In the genomic region with DNA sequence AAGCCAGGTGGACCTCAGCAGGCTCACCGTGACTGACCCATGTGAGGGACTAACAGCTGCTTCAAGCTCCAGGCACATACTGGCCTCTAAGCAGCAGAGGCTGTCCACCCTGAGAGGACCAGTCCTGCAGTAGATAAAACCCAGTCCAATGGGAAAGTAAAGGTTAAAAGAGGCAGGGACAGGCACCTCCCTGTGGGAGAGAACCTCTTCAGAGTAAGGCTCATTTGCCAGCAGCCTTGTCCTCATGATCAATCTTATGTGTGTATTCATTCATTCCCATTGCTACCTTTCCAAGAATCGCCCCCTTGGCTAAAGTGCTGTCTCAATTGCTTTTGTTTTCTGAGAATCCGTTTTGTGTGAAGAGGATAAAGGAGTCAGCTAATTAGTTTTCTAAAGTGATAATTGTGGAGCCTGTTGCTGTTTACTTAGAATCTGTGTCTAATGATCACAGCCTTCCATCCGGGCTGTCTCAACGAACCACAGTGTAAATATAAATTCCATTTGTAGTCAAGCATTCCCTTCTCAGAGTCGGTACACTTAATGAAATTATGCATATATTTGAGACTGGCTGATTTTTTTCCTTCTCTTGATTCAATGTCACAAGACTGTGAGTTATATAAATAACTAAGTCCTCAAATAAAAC, we compare ENCODE assay signal across 22 mouse cellular contexts.
DNase-seq lines count a peak whose midpoint lies in the region; ATAC-seq and TF ChIP-seq lines count a peak whose summit lies in the region.
"Had no signal": no experiment of that assay in that cellular context is flagged by ENCODE, and none has a peak within 500 bp of the region (broad histone marks: within the 10 kb centered on the region; RNA-seq: fewer than 3 reads in every experiment).

No protein-coding gene starts in this region.

- H3K4me1 ChIP-seq in liver, adult 2 months (ENCODE audit: control insufficient read depth, insufficient read depth, low read length): peaks cover 29% of the 10 kb centered on the region
- H3K4me1 ChIP-seq in forebrain, embryonic 12.5 days: peaks cover 7% of the 10 kb centered on the region; the same call in 1 of the 2 replicates
- H3K4me1 ChIP-seq in hindbrain, postnatal 0 days (ENCODE audit: insufficient read depth, low read length): no peaks in the 10 kb centered on the region; the same call in 1 of the 2 replicates
- H3K4me1 ChIP-seq: heart, embryonic 12.5 days; midbrain, embryonic 12.5 days had no signal

- no peak overlapping the region for H3K9ac ChIP-seq in liver, adult 2 months (ENCODE audit: low read depth, low read length)
- H3K9ac ChIP-seq in forebrain, embryonic 12.5 days: no peak overlapping the region
- no peak overlapping the region for H3K9ac ChIP-seq in hindbrain, postnatal 0 days (replicated peaks; ENCODE audit: low read length)
- H3K9ac ChIP-seq: embryonic facial prominence, embryonic 15.5 days; heart, embryonic 12.5 days; midbrain, embryonic 12.5 days had no signal

- DNase-seq in frontal cortex, postnatal 14 days (ENCODE audit: low spot score in 2 of 2): no peak
- no peak for DNase-seq in liver, adult 2 months (ENCODE audit: extremely low read depth, low read depth, low spot score)
- no peak for DNase-seq in liver
- peak; percentile 30 for DNase-seq in hindbrain, postnatal 0 days (ENCODE audit: low spot score)
- no peak for DNase-seq in right cerebral cortex, postnatal 36 days (ENCODE audit: low spot score in 2 of 2)
- DNase-seq: adrenal gland, postnatal 14 days; cerebellum, adult 11 months; cerebellum, postnatal 14 days; gastrocnemius, adult 2 months; heart, postnatal 14 days; kidney, adult 8-10 months; kidney, postnatal 36 days; thymus, postnatal 25 days had no signal

- no peak overlapping the region for H3K4me2 ChIP-seq in forebrain, embryonic 12.5 days
- H3K4me2 ChIP-seq in hindbrain, postnatal 0 days (ENCODE audit: low read depth, low read length): no peak overlapping the region
- H3K4me2 ChIP-seq: embryonic facial prominence, embryonic 15.5 days; heart, embryonic 12.5 days; midbrain, embryonic 12.5 days had no signal

- H3K27ac ChIP-seq in liver, adult 2 months (replicated peaks; ENCODE audit: insufficient read depth, low read depth, low read length): peak overlapping the region; percentile 2; the same call in 1 of the 2 replicates
- no peak overlapping the region for H3K27ac ChIP-seq in forebrain, embryonic 12.5 days
- no peak overlapping the region for H3K27ac ChIP-seq in hindbrain, postnatal 0 days
- H3K27ac ChIP-seq: embryonic facial prominence, embryonic 15.5 days; gastrocnemius, adult 2 months; midbrain, embryonic 12.5 days; stomach, postnatal 0 days had no signal

- no peak overlapping the region for H3K4me3 ChIP-seq in liver, adult 2 months (ENCODE audit: insufficient read depth, low read depth, low read length)
- H3K4me3 ChIP-seq in forebrain, embryonic 12.5 days (replicated peaks): no peak overlapping the region
- no peak overlapping the region for H3K4me3 ChIP-seq in hindbrain, postnatal 0 days (ENCODE audit: low read length)
- H3K4me3 ChIP-seq: embryonic facial prominence, embryonic 15.5 days; gastrocnemius, adult 2 months; heart, embryonic 12.5 days; midbrain, embryonic 12.5 days had no signal

- H3K79me2 ChIP-seq in liver, adult 2 months (ENCODE audit: control insufficient read depth, insufficient read depth, low read length): peaks cover 7% of the 10 kb centered on the region; the same call in 1 of the 2 replicates

- 27% methylated on average over 6 of the region's 6 CpGs for WGBS in liver, adult 2 months
- WGBS in forebrain, embryonic 12.5 days: 22% methylated on average over 6 of the region's 6 CpGs
- 40% methylated on average over 6 of the region's 6 CpGs for WGBS in hindbrain, postnatal 0 days

- peaks cover 22% of the 10 kb centered on the region for H3K36me3 ChIP-seq in liver, adult 2 months (ENCODE audit: control insufficient read depth, insufficient read depth, low read length)
- no peaks in the 10 kb centered on the region for H3K36me3 ChIP-seq in forebrain, embryonic 12.5 days (replicated peaks)
- H3K36me3 ChIP-seq in hindbrain, postnatal 0 days (ENCODE audit: insufficient read depth, low read length): no peaks in the 10 kb centered on the region
- H3K36me3 ChIP-seq: embryonic facial prominence, embryonic 15.5 days; heart, embryonic 12.5 days; midbrain, embryonic 12.5 days had no signal

- no peaks in the 10 kb centered on the region for H3K27me3 ChIP-seq in liver, adult 2 months (ENCODE audit: control insufficient read depth, insufficient read depth, low read length)
- H3K27me3 ChIP-seq in forebrain, embryonic 12.5 days: no peaks in the 10 kb centered on the region
- no peaks in the 10 kb centered on the region for H3K27me3 ChIP-seq in hindbrain, postnatal 0 days (ENCODE audit: insufficient read depth, low read length)
- H3K27me3 ChIP-seq: embryonic facial prominence, embryonic 15.5 days; heart, embryonic 12.5 days; midbrain, embryonic 12.5 days had no signal

- no peaks in the 10 kb centered on the region for H3K9me3 ChIP-seq in forebrain, embryonic 12.5 days
- H3K9me3 ChIP-seq in hindbrain, postnatal 0 days (ENCODE audit: low read length): no peaks in the 10 kb centered on the region
- H3K9me3 ChIP-seq: embryonic facial prominence, embryonic 15.5 days; heart, embryonic 12.5 days; midbrain, embryonic 12.5 days had no signal

- TF ChIP-seq CTCF in liver, adult 2 months (IDR thresholded peaks at IDR 0.05; ENCODE audit: low read depth, low read length): no peak
- TF ChIP-seq CTCF in hindbrain, postnatal 0 days (IDR thresholded peaks at IDR 0.05; ENCODE audit: low read depth): no peak

- 0 out of 2 replicates have a peak, but pooled peaks have one; percentile 28 for ATAC-seq in frontal cortex, adult (ENCODE audit: low TSS enrichment)
- ATAC-seq in forebrain, embryonic 12.5 days (ENCODE audit: low FRiP score): peak; percentile 60; the same call in 1 of the 2 replicates
- peak; percentile 38; the same call in 1 of the 2 replicates for ATAC-seq in hindbrain, postnatal 0 days
- ATAC-seq: CD4-positive, CD25-positive, alpha-beta regulatory T cell, adult 4 months; inflammation-experienced regulatory T-cells, adult 6 months; lung, postnatal 0 days had no signal

- no peak for TF ChIP-seq POLR2A in liver, adult 2 months (IDR thresholded peaks at IDR 0.05; ENCODE audit: extremely low read depth, insufficient read depth, low read length)
